Mouse (Mus musculus): ENCODE measurements at regions not wholly inside any gene's neighbourhood (a gene's known extent, or its start where the extent isn't known, plus 50 kb on each side); places are given as distances from the start of the nearest gene placed in this dataset.

DNA sequence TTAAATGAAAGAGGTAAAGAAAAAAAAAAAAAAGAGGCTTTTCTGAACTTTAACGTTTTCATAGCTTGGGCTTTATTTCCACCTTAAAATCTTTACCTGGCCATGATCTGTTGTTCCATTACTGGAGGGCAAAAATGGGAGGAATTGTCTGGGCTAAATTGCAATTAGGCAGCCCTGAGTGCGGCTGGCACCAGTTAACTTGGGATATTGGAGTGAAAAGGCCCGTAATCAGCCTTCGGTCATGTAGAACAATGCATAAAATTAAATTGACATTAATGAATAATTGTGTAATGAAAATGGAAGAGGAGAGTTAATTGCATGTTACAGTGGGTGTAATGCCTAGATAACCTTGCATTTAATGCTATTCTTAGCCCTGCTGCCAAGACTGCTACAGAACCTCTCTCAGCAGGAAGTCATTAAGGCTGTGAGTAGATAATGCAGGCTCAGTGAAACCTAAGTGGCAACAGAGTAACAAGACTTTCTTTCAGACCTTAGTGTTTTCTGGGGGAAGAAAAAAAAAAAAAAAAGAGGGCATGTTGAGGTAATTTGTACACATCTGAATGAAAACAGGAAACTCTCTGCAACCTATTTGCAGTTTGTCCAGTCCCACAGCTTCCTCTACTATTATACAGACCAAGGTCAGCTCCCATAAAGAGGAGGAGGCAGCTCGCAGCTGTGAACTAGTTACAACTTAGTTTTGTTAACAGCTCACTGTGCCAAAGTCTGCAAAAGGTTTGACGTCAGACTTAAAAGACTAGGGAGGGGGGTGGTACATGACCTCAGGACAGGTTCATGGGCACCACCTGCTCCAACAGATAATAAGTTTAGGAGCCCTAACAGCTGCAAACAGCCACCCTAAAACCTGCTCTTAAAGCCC lies 290.4 kb downstream of the Lmo4 start:
- TF ChIP-seq CTCF (IDR thresholded peaks at IDR 0.05; ENCODE audit: low read depth, low read length) (no peak), POLR2A (IDR thresholded peaks at IDR 0.05; ENCODE audit: extremely low read depth, insufficient read depth, low read length) (no peak)

Data from liver, adult 2 months (tissue).